In the genomic region with DNA sequence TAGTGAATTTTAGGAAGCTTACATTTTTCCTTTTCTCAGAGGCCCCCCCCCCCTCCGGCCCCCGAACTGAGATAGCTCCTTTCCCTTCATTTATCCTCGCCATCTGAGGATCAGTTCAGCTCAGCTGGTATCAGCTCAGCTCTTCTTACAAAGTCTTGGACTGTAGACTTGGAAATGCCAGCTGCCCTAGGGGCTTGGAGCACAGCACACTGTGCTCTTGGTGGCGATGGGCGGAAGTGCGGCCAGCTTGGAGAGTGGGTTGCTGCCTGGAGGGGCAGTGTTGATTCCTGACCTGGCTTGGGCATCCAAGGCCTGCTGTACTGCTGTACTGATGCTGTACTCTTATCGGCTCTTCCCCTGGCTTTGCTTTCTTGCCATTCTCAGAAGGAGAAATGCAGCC, we compare ENCODE assay signal across 10 mouse cellular contexts.
DNase-seq lines count a peak whose midpoint lies in the region; ATAC-seq and TF ChIP-seq lines count a peak whose summit lies in the region.
"Had no signal": no experiment of that assay in that cellular context is flagged by ENCODE, and none has a peak within 500 bp of the region (broad histone marks: within the 10 kb centered on the region; RNA-seq: fewer than 3 reads in every experiment).

No protein-coding gene starts in this region.

- no peaks in the 10 kb centered on the region for H3K36me3 ChIP-seq in heart, postnatal 0 days (replicated peaks; ENCODE audit: control insufficient read depth, insufficient read depth, low read length)
- H3K36me3 ChIP-seq in lung, embryonic 14.5 days (ENCODE audit: insufficient read depth): no peaks in the 10 kb centered on the region
- H3K36me3 ChIP-seq: embryonic facial prominence, embryonic 15.5 days; heart, embryonic 13.5 days had no signal

- no peaks in the 10 kb centered on the region; the same call in 1 of the 2 replicates for H3K9me3 ChIP-seq in heart, postnatal 0 days (replicated peaks; ENCODE audit: control insufficient read depth, low read length)
- no peaks in the 10 kb centered on the region for H3K9me3 ChIP-seq in lung, embryonic 14.5 days (ENCODE audit: low read depth, low read length)
- H3K9me3 ChIP-seq: embryonic facial prominence, embryonic 15.5 days had no signal

- no peaks in the 10 kb centered on the region for H3K27me3 ChIP-seq in heart, postnatal 0 days (ENCODE audit: control insufficient read depth, insufficient read depth, low read length)
- no peaks in the 10 kb centered on the region for H3K27me3 ChIP-seq in lung, embryonic 14.5 days (ENCODE audit: insufficient read depth, low read length)
- H3K27me3 ChIP-seq: embryonic facial prominence, embryonic 15.5 days; heart, embryonic 13.5 days had no signal

- WGBS in heart, postnatal 0 days: 67% methylated on average over 7 of the region's 7 CpGs
- whole genome bisulfite sequencing in lung, embryonic 14.5 days: 68% methylated on average over 7 of the region's 7 CpGs

- no peaks in the 10 kb centered on the region for H3K4me1 ChIP-seq in heart, postnatal 0 days (ENCODE audit: control insufficient read depth, insufficient read depth)
- H3K4me1 ChIP-seq in lung, embryonic 14.5 days (ENCODE audit: insufficient read depth): no peaks in the 10 kb centered on the region
- H3K4me1 ChIP-seq: embryonic facial prominence, embryonic 15.5 days; heart, embryonic 13.5 days had no signal

- no peak overlapping the region for H3K4me3 ChIP-seq in heart, postnatal 0 days (ENCODE audit: low read depth, low read length)
- H3K4me3 ChIP-seq in lung, embryonic 14.5 days (ENCODE audit: low read depth, low read length): no peak overlapping the region
- H3K4me3 ChIP-seq: embryonic facial prominence, embryonic 15.5 days; heart, embryonic 13.5 days had no signal

- ATAC-seq in heart, postnatal 0 days (ENCODE audit: insufficient read depth, low read depth): peak; percentile 74
- no peak for ATAC-seq in lung, embryonic 14.5 days (ENCODE audit: insufficient read depth)

- DNase-seq in heart, postnatal 0 days (ENCODE audit: low spot score): no peak
- DNase-seq in heart, postnatal 25 days (ENCODE audit: low spot score): no peak
- peak; percentile 8 for DNase-seq in lung, embryonic 14.5 days
- DNase-seq in lung, postnatal 14 days: no peak
- DNase-seq in ZHBTc4 (ENCODE audit: low read depth, low spot score): peak; percentile 19
- DNase-seq in gastrocnemius, postnatal 25 days: peak; percentile 20
- DNase-seq in frontal cortex, postnatal 14 days (ENCODE audit: low spot score in 2 of 2): no peak
- DNase-seq in frontal cortex, postnatal 36 days (ENCODE audit: low spot score in 2 of 2): no peak

- H3K9ac ChIP-seq in heart, postnatal 0 days (replicated peaks; ENCODE audit: low read depth, low read length): no peak overlapping the region
- no peak overlapping the region for H3K9ac ChIP-seq in lung, embryonic 14.5 days
- H3K9ac ChIP-seq: embryonic facial prominence, embryonic 15.5 days; heart, embryonic 13.5 days had no signal

- H3K27ac ChIP-seq in heart, postnatal 0 days (ENCODE audit: low read depth): peak overlapping the region; percentile 61
- H3K27ac ChIP-seq in lung, embryonic 14.5 days (ENCODE audit: low read depth): no peak overlapping the region
- H3K27ac ChIP-seq: embryonic facial prominence, embryonic 15.5 days; heart, embryonic 13.5 days had no signal

- H3K4me2 ChIP-seq in heart, postnatal 0 days (ENCODE audit: low read depth, low read length): 0 out of 2 replicates have a peak overlapping the region, but pooled peaks have one; percentile 23
- H3K4me2 ChIP-seq in lung, embryonic 14.5 days: no peak overlapping the region
- H3K4me2 ChIP-seq: embryonic facial prominence, embryonic 15.5 days; heart, embryonic 13.5 days had no signal

- intact Hi-C loops in heart, postnatal 25 days (cut with DNase I): no loop called here

- TF ChIP-seq CTCF in heart, postnatal 0 days (IDR thresholded peaks at IDR 0.05; ENCODE audit: low read depth): peak; percentile 41
- TF ChIP-seq CTCF in lung, embryonic 14.5 days (IDR thresholded peaks at IDR 0.05; ENCODE audit: low read depth): peak; percentile 26

- TF ChIP-seq EP300 in heart, postnatal 0 days (IDR thresholded peaks at IDR 0.05; ENCODE audit: low read depth): no peak

Comparison
In these comparisons a context has a peak if more than half of its experiments do, and no peak if none do; other contexts are left out.
1. DNase-seq: peak in lung, embryonic 14.5 days (single experiment), ZHBTc4 (single experiment) and gastrocnemius, postnatal 25 days (single experiment); none in heart, postnatal 0 days (single experiment), heart, postnatal 25 days (single experiment), lung, postnatal 14 days (single experiment), frontal cortex, postnatal 14 days (0 of 2) and frontal cortex, postnatal 36 days (0 of 2).